Mouse (Mus musculus): ENCODE data around the gene Hoxd1. TPM values are rescaled to one million over a fixed set of nuclear protein-coding genes. Genes with fewer than 3 reads are reported as not detected.

The Hoxd1 gene
- total RNA-seq, 2 experiments from 2014 or later = not detected

GRCm38 (mm10) chr2:74747661-74748141 is 15.1 kb upstream of the Hoxd1 start:
- intact Hi-C loops (cut with DNase I) = no loop called here

GRCm38 (mm10) chr2:74748436-74748995 is 14.3 kb upstream of the Hoxd1 start:
- intact Hi-C loops (cut with DNase I) = no loop called here
- no peak for DNase-seq

More at GRCm38 (mm10) chr2:74747661-74748141, 15.1 kb upstream of the Hoxd1 start:
- no peak for DNase-seq

GRCm38 (mm10) chr2:74749337-74750121 is 13.3 kb upstream of the Hoxd1 start:
- intact Hi-C loops (cut with DNase I) = no loop called here
- DNase-seq = no peak

DNA sequence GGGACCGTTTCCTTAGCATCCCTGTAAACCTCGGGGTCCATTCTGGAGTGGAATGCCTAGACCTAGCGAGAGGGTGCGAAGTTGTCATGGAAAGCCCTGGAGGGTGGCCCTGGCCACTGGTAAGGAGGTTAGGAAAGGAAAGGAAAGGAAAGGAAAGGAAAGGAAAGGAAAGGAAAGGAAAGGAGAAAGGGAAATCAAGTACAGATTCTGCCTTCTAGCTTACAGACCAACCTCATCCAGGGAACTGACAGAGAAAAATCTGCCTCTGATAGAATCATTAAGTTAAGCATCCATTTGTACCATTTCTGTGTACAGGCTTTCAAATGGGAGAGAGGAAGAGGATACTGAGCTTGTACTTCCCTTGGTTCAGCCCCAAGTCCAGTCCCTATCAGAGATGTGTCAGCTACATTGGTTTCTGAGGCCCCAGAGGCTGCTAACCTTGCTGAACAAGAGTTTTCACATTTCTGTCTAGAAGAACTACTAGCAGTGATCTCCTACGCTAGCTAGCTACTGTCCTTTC is 12.0 kb upstream of the Hoxd1 start:
- no peak for DNase-seq
- intact Hi-C loops (cut with DNase I) = no loop called here

DNA sequence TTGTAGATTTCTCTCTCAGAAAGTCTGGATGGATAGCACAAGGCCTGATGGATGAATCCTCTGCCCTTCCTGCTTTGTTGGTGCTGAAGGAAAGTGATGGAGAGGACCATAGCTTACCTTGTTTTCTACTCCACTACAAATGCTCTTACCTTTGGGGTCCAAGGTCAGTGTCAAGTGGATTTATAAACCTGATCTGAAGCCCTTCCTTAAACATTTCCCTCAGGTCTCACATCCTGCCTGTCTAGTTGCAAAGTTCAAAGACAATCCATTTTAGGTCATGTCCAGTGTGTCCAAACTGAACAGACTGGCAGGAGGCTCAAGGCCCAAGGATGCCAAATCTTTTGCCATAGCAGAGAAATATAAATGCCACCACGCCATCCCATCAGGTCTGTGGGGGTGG is 10.9 kb upstream of the Hoxd1 start:
- intact Hi-C loops (cut with DNase I) = no loop called here

GRCm38 (mm10) chr2:74752431-74753174 is 10.2 kb upstream of the Hoxd1 start:
- intact Hi-C loops (cut with DNase I) = no loop called here
- no peak for DNase-seq

More for the DNA sequence above, 10.9 kb upstream of the Hoxd1 start:
- DNase-seq = no peak

DNA sequence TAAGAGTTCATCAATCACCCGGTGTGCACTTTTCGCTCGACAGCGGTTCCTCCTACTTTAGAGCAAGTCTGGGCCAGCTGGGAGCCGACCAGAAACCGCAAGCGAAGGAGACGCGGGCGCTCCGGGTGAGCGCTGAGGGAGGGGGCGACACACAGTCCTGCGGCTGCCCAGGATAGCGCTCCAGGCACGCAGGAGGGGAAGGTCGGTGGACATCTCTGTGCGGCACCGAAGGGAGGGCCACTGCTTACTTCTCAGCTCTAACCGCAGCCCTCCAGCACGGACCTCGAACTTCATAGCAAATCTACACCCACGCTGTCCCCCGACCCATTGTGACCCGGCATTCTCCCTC is 9.6 kb upstream of the Hoxd1 start:
- intact Hi-C loops (cut with DNase I) = no loop called here
- DNase-seq = no peak

DNA sequence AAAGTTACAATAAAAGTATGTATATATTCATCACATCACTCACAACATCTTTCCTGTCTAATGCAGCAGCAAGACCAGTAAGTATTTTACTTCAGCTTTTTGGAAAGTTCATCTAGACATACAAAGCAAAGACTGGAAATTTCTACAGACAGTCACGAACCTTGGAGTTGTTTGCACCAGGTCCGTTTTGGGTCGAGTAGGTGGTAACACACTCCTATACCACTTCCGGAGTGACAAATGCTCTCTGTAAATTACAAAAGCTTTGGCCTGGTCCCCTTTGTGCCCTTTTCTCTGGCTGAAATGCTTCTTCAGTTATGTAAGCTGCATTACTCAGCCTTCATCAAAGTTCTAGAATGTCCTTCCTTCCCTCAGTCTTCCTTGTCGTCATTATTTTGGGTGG is 9.1 kb upstream of the Hoxd1 start:
- intact Hi-C loops (cut with DNase I) = no loop called here
- DNase-seq = no peak

DNA sequence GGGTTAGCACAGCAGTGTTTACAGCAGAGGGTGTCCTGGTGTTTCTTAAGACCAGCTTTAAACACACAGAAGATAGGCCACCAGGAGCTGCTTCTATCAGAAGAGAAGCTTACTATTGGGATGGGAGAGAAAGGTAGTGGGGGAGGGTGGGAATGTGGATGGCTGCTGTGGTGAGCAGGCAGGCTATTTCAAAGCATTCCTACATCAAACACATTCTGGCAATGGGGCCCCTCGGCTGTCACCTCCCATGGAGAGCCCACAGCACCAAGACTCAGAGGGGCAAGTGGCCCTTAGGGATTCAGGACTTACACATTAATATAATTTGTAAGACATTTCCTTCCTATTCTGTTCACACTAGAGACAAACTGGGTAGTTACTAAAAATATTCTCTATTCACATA is 2.6 kb upstream of the Hoxd1 start:
- no peak for DNase-seq
- intact Hi-C loops (cut with DNase I) = no loop called here

DNA sequence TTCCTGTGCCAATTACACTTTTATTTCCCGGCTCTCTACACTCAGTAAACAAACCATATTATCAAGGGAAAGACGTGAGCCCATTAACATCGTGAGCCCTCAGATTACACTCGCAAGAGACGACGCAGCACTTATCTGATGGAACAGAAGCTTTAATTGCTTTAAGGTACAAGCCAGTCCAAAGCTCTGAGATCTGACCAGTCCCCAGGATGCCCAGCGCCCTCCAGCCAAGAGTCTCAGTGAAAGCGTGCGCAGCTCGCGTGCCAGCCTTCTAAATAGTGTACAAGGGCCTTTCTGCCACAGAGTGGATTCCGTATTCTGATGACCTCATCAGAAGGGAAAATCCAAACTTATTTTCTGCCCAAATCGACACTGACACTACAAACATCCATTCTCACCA is 839 bp upstream of the Hoxd1 start:
- intact Hi-C loops (cut with DNase I) = no loop called here
- DNase-seq = no peak

DNA sequence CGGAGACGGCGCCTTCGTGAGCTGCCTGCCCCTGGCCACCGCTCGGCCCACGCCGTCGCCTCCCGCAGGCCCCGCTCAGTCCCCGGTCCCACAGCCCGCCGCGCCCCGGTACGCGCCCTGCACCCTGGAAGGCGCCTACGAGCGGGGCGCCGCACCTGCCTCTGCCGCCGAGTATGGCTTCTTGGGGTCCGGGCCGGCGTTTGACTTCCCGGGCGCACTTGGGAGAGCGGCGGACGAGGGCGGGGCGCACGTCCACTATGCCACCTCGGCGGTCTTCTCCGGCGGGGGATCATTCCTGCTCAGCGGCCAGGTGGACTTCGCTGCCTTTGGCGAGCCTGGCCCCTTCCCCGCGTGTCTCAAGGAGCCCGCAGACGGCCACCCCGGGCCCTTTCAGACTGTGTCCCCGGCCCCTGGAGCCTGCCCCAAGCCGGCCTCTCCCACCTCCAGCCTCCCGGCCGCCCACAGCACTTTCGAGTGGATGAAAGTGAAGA is 510 bp downstream of the Hoxd1 start:
- DNase-seq = no peak
- intact Hi-C loops (cut with DNase I) = no loop called here

DNA sequence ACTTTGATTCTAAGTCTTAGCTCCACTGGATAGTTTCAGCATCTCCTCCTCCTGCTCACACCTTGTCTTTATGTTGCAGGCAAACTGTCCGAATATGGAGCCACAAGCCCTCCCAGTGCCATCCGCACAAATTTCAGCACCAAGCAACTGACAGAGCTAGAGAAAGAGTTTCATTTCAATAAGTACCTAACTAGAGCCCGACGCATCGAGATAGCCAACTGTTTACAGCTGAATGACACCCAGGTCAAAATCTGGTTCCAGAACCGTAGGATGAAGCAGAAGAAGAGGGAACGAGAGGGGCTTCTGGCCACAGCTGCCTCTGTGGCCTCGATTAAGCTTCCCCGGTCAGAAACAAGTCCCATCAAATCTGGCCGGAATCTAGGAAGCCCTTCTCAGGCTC is 1.2 kb downstream of the Hoxd1 start:
- intact Hi-C loops (cut with DNase I) = no loop called here
- no peak for DNase-seq

GRCm38 (mm10) chr2:74774359-74774758 is 11.6 kb downstream of the Hoxd1 start:
- intact Hi-C loops (cut with DNase I) = no loop called here
- no peak for DNase-seq

- intact Hi-C loops (cut with DNase I) = no loop called here
- no peak for DNase-seq
Measured at GRCm38 (mm10) chr2:74777536-74778275, 14.9 kb downstream of the Hoxd1 start.

DNA sequence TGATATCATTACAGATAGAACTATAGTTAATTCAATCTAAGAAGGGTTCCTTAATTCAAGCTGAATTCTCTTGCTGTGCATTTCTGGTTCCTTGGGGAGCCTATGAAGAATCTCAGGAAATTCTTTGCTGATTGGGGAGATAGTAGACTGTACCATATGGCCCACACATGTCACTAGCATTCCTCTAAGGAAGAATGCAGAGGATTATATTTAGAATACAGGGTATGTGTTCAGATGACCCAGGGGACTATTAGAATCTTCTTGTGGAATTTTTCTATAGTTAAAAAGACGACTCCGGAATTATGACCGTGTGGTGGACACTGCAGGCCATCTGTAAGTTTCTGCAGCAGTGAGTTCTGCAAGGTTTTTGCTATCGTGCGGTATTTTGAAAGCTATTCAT is 18.6 kb downstream of the Hoxd1 start:
- intact Hi-C loops (cut with DNase I) = no loop called here
- DNase-seq = no peak

DNA sequence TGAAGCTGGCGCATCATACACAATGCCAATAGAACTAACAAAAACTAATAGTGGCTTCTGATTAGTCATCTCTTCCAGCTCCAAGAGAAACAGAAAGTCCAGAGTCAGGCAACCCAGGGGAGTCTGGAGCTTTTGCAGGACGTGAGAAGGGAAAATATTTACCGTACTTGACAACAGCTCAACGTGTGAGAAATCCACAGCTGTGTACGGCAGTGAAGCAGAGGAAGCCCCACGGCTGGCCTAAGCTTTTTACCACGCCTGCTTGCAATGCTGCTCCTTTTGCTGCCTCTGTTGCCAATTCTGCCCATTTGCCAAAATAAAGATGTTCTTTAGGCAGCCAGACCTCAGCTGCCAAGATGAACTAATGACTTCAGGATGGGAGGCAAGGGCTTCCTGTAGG is 32.8 kb downstream of the Hoxd1 start:
- DNase-seq = peak; percentile 8
- intact Hi-C loops (cut with DNase I) = no loop called here

- intact Hi-C loops (cut with DNase I) = no loop called here
Measured at GRCm38 (mm10) chr2:74808431-74808830, 45.7 kb downstream of the Hoxd1 start.

More at GRCm38 (mm10) chr2:74808431-74808830, 45.7 kb downstream of the Hoxd1 start:
- no peak for DNase-seq
